Mouse (Mus musculus) A20 (cell line): ENCODE measurements around the gene Gpc4.

Experiments used
- DNase-seq: peaks from one replicate; pipeline ENCODE4 v3.0.0-alpha.2; 2011; ENCODE audit warnings: low read depth, low spot score

The Gpc4 gene

GRCm38 (mm10) chrX:52164738-52165554, at the start of gene Gpc4:
Gpc4 (minus strand) TSS chrX:52165252.
- DNase-seq = no peak

GRCm38 (mm10) chrX:52212846-52213245, 47.8 kb upstream of the Gpc4 start:
- no peak for DNase-seq

GRCm38 (mm10) chrX:52199836-52200235, 34.8 kb upstream of the Gpc4 start:
- no peak for DNase-seq

GRCm38 (mm10) chrX:52193311-52193968, 28.4 kb upstream of the Gpc4 start:
- DNase-seq = no peak

- no peak for DNase-seq
Observed at GRCm38 (mm10) chrX:52189094-52189493, 24.0 kb upstream of the Gpc4 start.

GRCm38 (mm10) chrX:52183551-52184442, 18.7 kb upstream of the Gpc4 start:
- no peak for DNase-seq

GRCm38 (mm10) chrX:52181401-52181800, 16.3 kb upstream of the Gpc4 start:
- DNase-seq = no peak

GRCm38 (mm10) chrX:52177067-52177466, 12.0 kb upstream of the Gpc4 start:
- no peak for DNase-seq

GRCm38 (mm10) chrX:52167519-52168244, 2.6 kb upstream of the Gpc4 start:
- no peak for DNase-seq

GRCm38 (mm10) chrX:52165555-52165938, 495 bp upstream of the Gpc4 start:
- no peak for DNase-seq

GRCm38 (mm10) chrX:52164134-52164737, 816 bp downstream of the Gpc4 start:
- DNase-seq = no peak

- DNase-seq = no peak
Observed at GRCm38 (mm10) chrX:52163418-52164133, 1.5 kb downstream of the Gpc4 start.

- DNase-seq = no peak
Observed at GRCm38 (mm10) chrX:52162756-52163155, 2.3 kb downstream of the Gpc4 start.

GRCm38 (mm10) chrX:52162206-52162605, 2.8 kb downstream of the Gpc4 start:
- no peak for DNase-seq

- no peak for DNase-seq
Observed at GRCm38 (mm10) chrX:52159621-52160020, 5.4 kb downstream of the Gpc4 start.

GRCm38 (mm10) chrX:52155408-52155953, 9.6 kb downstream of the Gpc4 start:
- peak; percentile 5 for DNase-seq

GRCm38 (mm10) chrX:52154821-52155220, 10.2 kb downstream of the Gpc4 start:
- no peak for DNase-seq

- no peak for DNase-seq
Observed at GRCm38 (mm10) chrX:52153451-52153850, 11.6 kb downstream of the Gpc4 start.

- no peak for DNase-seq
Observed at GRCm38 (mm10) chrX:52152961-52153360, 12.1 kb downstream of the Gpc4 start.

- no peak for DNase-seq
Observed at GRCm38 (mm10) chrX:52151555-52151954, 13.5 kb downstream of the Gpc4 start.
